Comparison of ENCODE assay signal across 8 mouse cellular contexts in the genomic region with DNA sequence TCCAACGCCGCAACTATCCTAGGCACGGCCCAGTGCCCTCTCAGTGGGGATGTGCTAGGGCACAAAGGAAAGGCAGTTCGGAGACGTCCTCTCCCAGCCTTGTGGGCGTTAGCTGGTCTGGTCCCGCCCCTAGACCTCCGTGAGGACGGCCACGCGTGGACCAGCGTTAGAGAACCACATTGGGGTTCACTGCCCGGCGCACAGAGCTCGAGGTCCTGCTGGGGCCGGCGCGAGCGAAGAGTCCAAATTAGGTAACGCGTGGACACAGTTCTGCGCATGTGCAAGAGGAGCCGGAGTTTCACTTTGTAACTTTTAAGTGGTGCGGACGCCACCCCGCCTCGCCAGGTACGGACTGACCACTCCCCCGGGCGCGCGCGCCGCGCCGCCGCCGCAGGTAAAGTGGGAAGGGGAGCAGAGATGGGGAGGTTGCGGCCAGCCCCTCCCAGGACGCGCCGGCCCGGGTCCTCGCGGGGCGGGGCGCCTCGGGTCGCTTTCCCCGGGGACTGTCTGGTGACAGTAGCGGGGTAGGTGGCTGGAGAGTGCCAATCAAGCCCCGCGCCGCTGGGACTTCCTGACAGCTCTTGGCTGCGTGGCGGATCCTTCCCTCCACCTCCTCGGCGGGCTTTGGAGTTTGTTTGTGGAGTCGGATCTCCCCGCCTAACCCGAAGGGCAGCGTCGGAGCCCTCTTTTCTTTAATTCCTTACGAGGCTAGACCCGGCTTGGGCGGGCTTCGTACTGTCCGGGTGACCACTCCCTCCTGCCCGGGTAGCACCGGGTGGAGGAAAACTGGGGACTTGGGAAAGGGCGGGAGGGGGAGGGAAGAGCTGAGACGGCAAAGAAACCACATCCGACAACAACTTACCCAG. TPM values are rescaled to one million over a fixed set of nuclear protein-coding genes. Genes with fewer than 3 reads are reported as not detected.
DNase-seq lines count a peak whose midpoint lies in the region; ATAC-seq lines count a peak whose summit lies in the region.

A gene (plus strand): TSS at position 179 of the 866 bp plus-strand sequence.

- H3K27ac ChIP-seq in embryonic facial prominence, embryonic 11.5 days (replicated peaks; ENCODE audit: low read depth, low read length) = no peak within 1 kb of the TSS
- H3K27ac ChIP-seq in limb, embryonic 15.5 days = peak within 1 kb of the TSS; percentile 94
- H3K27ac ChIP-seq in midbrain, embryonic 16.5 days (ENCODE audit: low read length) = no peak within 1 kb of the TSS

- H3K27me3 ChIP-seq in embryonic facial prominence, embryonic 11.5 days (ENCODE audit: control insufficient read depth, insufficient read depth, low read length) = peaks cover 28% of the 10 kb centered on the region
- peaks cover 7% of the 10 kb centered on the region for H3K27me3 ChIP-seq in limb, embryonic 15.5 days
- peaks cover 42% of the 10 kb centered on the region for H3K27me3 ChIP-seq in midbrain, embryonic 16.5 days (ENCODE audit: control insufficient read depth, insufficient read depth, low read depth, low read length)

- no peaks in the 10 kb centered on the region for H3K36me3 ChIP-seq in embryonic facial prominence, embryonic 11.5 days (replicated peaks; ENCODE audit: control insufficient read depth, insufficient read depth, low read depth, low read length)
- peaks cover 2% of the 10 kb centered on the region; the same call in 1 of the 2 replicates for H3K36me3 ChIP-seq in limb, embryonic 15.5 days
- no peaks in the 10 kb centered on the region for H3K36me3 ChIP-seq in midbrain, embryonic 16.5 days (ENCODE audit: control insufficient read depth, insufficient read depth, low read length)

- peak; percentile 62 for DNase-seq in layer of hippocampus, adult 11-12 months (ENCODE audit: low spot score)
- no peak for DNase-seq in layer of hippocampus, adult 9-10 months (ENCODE audit: low spot score)
- peak; percentile 78 for DNase-seq in embryonic facial prominence, embryonic 11.5 days (ENCODE audit: low spot score)
- peak; percentile 87 to 90 for DNase-seq in heart, adult 18-20 months
- DNase-seq in kidney, adult 11 months = peak; percentile 85
- peak; percentile 66 to 78 for DNase-seq in spleen, postnatal 36 days (ENCODE audit: low spot score in 2 of 2)

- H3K4me2 ChIP-seq in embryonic facial prominence, embryonic 11.5 days (ENCODE audit: low read depth, low read length) = peak within 1 kb of the TSS; percentile 92
- peak within 1 kb of the TSS; percentile 83 for H3K4me2 ChIP-seq in limb, embryonic 15.5 days
- H3K4me2 ChIP-seq in midbrain, embryonic 16.5 days (ENCODE audit: low read length) = peak within 1 kb of the TSS; percentile 99

- H3K9ac ChIP-seq in embryonic facial prominence, embryonic 11.5 days (replicated peaks; ENCODE audit: low read length) = peak within 1 kb of the TSS; percentile 76
- H3K9ac ChIP-seq in limb, embryonic 15.5 days = peak within 1 kb of the TSS; percentile 72
- H3K9ac ChIP-seq in midbrain, embryonic 16.5 days (ENCODE audit: low read depth, low read length) = peak within 1 kb of the TSS; percentile 43

- H3K9me3 ChIP-seq in embryonic facial prominence, embryonic 11.5 days (replicated peaks; ENCODE audit: control insufficient read depth, low read length) = no peaks in the 10 kb centered on the region
- H3K9me3 ChIP-seq in limb, embryonic 15.5 days = no peaks in the 10 kb centered on the region
- no peaks in the 10 kb centered on the region for H3K9me3 ChIP-seq in midbrain, embryonic 16.5 days (replicated peaks; ENCODE audit: control insufficient read depth, low read length, poor library complexity, severe bottlenecking)

- ATAC-seq in embryonic facial prominence, embryonic 11.5 days (replicated peaks; ENCODE audit: insufficient number of reproducible peaks, low FRiP score, low TSS enrichment, low read depth) = peak; percentile 27; the same call in 1 of the 2 replicates
- peak; percentile 20; the same call in 1 of the 2 replicates for ATAC-seq in limb, embryonic 15.5 days (ENCODE audit: insufficient number of reproducible peaks, low FRiP score, low TSS enrichment, low read depth)
- peak; percentile 58; the same call in 1 of the 2 replicates for ATAC-seq in midbrain, embryonic 16.5 days

- peak within 1 kb of the TSS; percentile 79 for H3K4me3 ChIP-seq in embryonic facial prominence, embryonic 11.5 days (ENCODE audit: low read depth, low read length)
- H3K4me3 ChIP-seq in limb, embryonic 15.5 days = peak within 1 kb of the TSS; percentile 86
- H3K4me3 ChIP-seq in midbrain, embryonic 16.5 days (ENCODE audit: low read depth, low read length) = peak within 1 kb of the TSS; percentile 62

- H3K4me1 ChIP-seq in embryonic facial prominence, embryonic 11.5 days (ENCODE audit: control insufficient read depth, insufficient read depth, low read length) = no peaks in the 10 kb centered on the region; the same call in 1 of the 2 replicates
- peaks cover 53% of the 10 kb centered on the region for H3K4me1 ChIP-seq in limb, embryonic 15.5 days
- H3K4me1 ChIP-seq in midbrain, embryonic 16.5 days (ENCODE audit: control insufficient read depth, insufficient read depth, low read length) = peaks cover 11% of the 10 kb centered on the region; the same call in 1 of the 2 replicates

- under 1% methylated on average over 69 of the region's 73 CpGs for WGBS in embryonic facial prominence, embryonic 11.5 days
- WGBS in limb, embryonic 15.5 days = under 1% methylated on average over 71 of the region's 73 CpGs
- WGBS in midbrain, embryonic 16.5 days = under 1% methylated on average over 68 of the region's 73 CpGs

RNA-seq across cellular contexts. Expression of the gene that starts here (rescaled TPM):
- polyA plus RNA-seq in embryonic facial prominence, embryonic 11.5 days (2014; fragmentation: Nextera tagmentation; extraction: Ambion mirVana) = 3.1 TPM in 2 replicates
- 10 to 100 TPM; 15.0 to 15.9 TPM for total RNA-seq in heart, adult 18-20 months (2021)
- polyA plus RNA-seq in limb, embryonic 15.5 days (2015; fragmentation: Nextera tagmentation; extraction: Ambion mirVana) = 26.9 and 28.2 TPM in 2 replicates
- 1.2 and 1.3 TPM in 2 replicates for polyA plus RNA-seq in midbrain, embryonic 16.5 days (2015; fragmentation: Nextera tagmentation; extraction: Ambion mirVana)
